Mouse (Mus musculus): Measurements from ENCODE around the gene Sytl2. TPM values are rescaled to one million over a fixed set of nuclear protein-coding genes. Genes with fewer than 3 reads are reported as not detected.

The Sytl2 gene
- 5.9 and 6.2 TPM in 2 replicates for polyA plus RNA-seq (2012; rRNA removed)

GRCm38 (mm10) chr7:90301942-90302646 is at the start of gene Sytl2:
Sytl2 (plus strand) TSS chr7:90302252.
- Histone ChIP-seq H3K27ac (ENCODE audit: control insufficient read depth, insufficient read depth, low read length) (peak within 1 kb of the TSS; percentile 29; the same call in 1 of the 2 replicates), H3K27me3 (ENCODE audit: control insufficient read depth, insufficient read depth, low read length) (no peaks in the 10 kb centered on the region), H3K4me1 (replicated peaks; ENCODE audit: control insufficient read depth, insufficient read depth, low read length) (peaks cover 23% of the 10 kb centered on the region), H3K4me3 (ENCODE audit: control insufficient read depth, insufficient read depth, low read length) (peak within 1 kb of the TSS; percentile 58), H3K36me3 (ENCODE audit: control insufficient read depth, insufficient read depth, low read length) (no peaks in the 10 kb centered on the region)
- no peak for TF ChIP-seq CTCF (IDR thresholded peaks at IDR 0.05; ENCODE audit: borderline replicate concordance, control insufficient read depth, extremely low read depth, insufficient read depth, low read length, poor library complexity)
- TF ChIP-seq POLR2A (IDR thresholded peaks at IDR 0.05; ENCODE audit: control insufficient read depth, extremely low read depth, insufficient read depth, low read length, poor library complexity): no peak
- DNase-seq: peak; percentile 78
- whole genome bisulfite sequencing: 2% methylated on average over 43 of the region's 43 CpGs

- Histone ChIP-seq H3K4me1 (replicated peaks; ENCODE audit: control insufficient read depth, insufficient read depth, low read length) (no peaks in the 10 kb centered on the region), H3K27me3 (ENCODE audit: control insufficient read depth, insufficient read depth, low read length) (no peaks in the 10 kb centered on the region), H3K36me3 (ENCODE audit: control insufficient read depth, insufficient read depth, low read length) (no peaks in the 10 kb centered on the region), H3K4me3 (ENCODE audit: control insufficient read depth, insufficient read depth, low read length) (no peak overlapping the region), H3K27ac (ENCODE audit: control insufficient read depth, insufficient read depth, low read length) (no peak overlapping the region)
- WGBS: 91% methylated on average over 5 of the region's 5 CpGs
- TF ChIP-seq CTCF (IDR thresholded peaks at IDR 0.05; ENCODE audit: borderline replicate concordance, control insufficient read depth, extremely low read depth, insufficient read depth, low read length, poor library complexity) (no peak), POLR2A (IDR thresholded peaks at IDR 0.05; ENCODE audit: control insufficient read depth, extremely low read depth, insufficient read depth, low read length, poor library complexity) (no peak)
- no peak for DNase-seq
Observed at GRCm38 (mm10) chr7:90252946-90253345, 49.1 kb upstream of the Sytl2 start.

GRCm38 (mm10) chr7:90258701-90259100 is 43.4 kb upstream of the Sytl2 start:
- DNase-seq: no peak
- no peak overlapping the region for H3K4me3 ChIP-seq (ENCODE audit: control insufficient read depth, insufficient read depth, low read length)
- no peak overlapping the region for H3K27ac ChIP-seq (ENCODE audit: control insufficient read depth, insufficient read depth, low read length)
- H3K4me1 ChIP-seq (replicated peaks; ENCODE audit: control insufficient read depth, insufficient read depth, low read length): no peaks in the 10 kb centered on the region
- no peaks in the 10 kb centered on the region for H3K27me3 ChIP-seq (ENCODE audit: control insufficient read depth, insufficient read depth, low read length)
- over 99% methylated on average over 2 of the region's 2 CpGs for WGBS
- TF ChIP-seq CTCF (IDR thresholded peaks at IDR 0.05; ENCODE audit: borderline replicate concordance, control insufficient read depth, extremely low read depth, insufficient read depth, low read length, poor library complexity) (no peak), POLR2A (IDR thresholded peaks at IDR 0.05; ENCODE audit: control insufficient read depth, extremely low read depth, insufficient read depth, low read length, poor library complexity) (no peak)
- no peaks in the 10 kb centered on the region for H3K36me3 ChIP-seq (ENCODE audit: control insufficient read depth, insufficient read depth, low read length)

GRCm38 (mm10) chr7:90259899-90260298 is 42.2 kb upstream of the Sytl2 start:
- Histone ChIP-seq H3K4me3 (ENCODE audit: control insufficient read depth, insufficient read depth, low read length) (no peak overlapping the region), H3K4me1 (replicated peaks; ENCODE audit: control insufficient read depth, insufficient read depth, low read length) (no peaks in the 10 kb centered on the region), H3K36me3 (ENCODE audit: control insufficient read depth, insufficient read depth, low read length) (no peaks in the 10 kb centered on the region), H3K27me3 (ENCODE audit: control insufficient read depth, insufficient read depth, low read length) (no peaks in the 10 kb centered on the region), H3K27ac (ENCODE audit: control insufficient read depth, insufficient read depth, low read length) (no peak overlapping the region)
- no peak for DNase-seq
- TF ChIP-seq POLR2A (IDR thresholded peaks at IDR 0.05; ENCODE audit: control insufficient read depth, extremely low read depth, insufficient read depth, low read length, poor library complexity): no peak
- TF ChIP-seq CTCF (IDR thresholded peaks at IDR 0.05; ENCODE audit: borderline replicate concordance, control insufficient read depth, extremely low read depth, insufficient read depth, low read length, poor library complexity): no peak
- 81% methylated on average over 2 of the region's 2 CpGs for WGBS

- no peak overlapping the region for H3K27ac ChIP-seq (ENCODE audit: control insufficient read depth, insufficient read depth, low read length)
- no peak for DNase-seq
- no peaks in the 10 kb centered on the region for H3K27me3 ChIP-seq (ENCODE audit: control insufficient read depth, insufficient read depth, low read length)
- H3K4me3 ChIP-seq (ENCODE audit: control insufficient read depth, insufficient read depth, low read length): no peak overlapping the region
- TF ChIP-seq CTCF (IDR thresholded peaks at IDR 0.05; ENCODE audit: borderline replicate concordance, control insufficient read depth, extremely low read depth, insufficient read depth, low read length, poor library complexity): no peak
- no peak for TF ChIP-seq POLR2A (IDR thresholded peaks at IDR 0.05; ENCODE audit: control insufficient read depth, extremely low read depth, insufficient read depth, low read length, poor library complexity)
- 70% methylated on average over 7 of the region's 7 CpGs for WGBS
- no peaks in the 10 kb centered on the region for H3K4me1 ChIP-seq (replicated peaks; ENCODE audit: control insufficient read depth, insufficient read depth, low read length)
- no peaks in the 10 kb centered on the region for H3K36me3 ChIP-seq (ENCODE audit: control insufficient read depth, insufficient read depth, low read length)
Observed at GRCm38 (mm10) chr7:90261902-90262599, 40.0 kb upstream of the Sytl2 start.

GRCm38 (mm10) chr7:90265289-90265970 is 36.6 kb upstream of the Sytl2 start, which contains the start of gene Ccdc83:
Ccdc83 (minus strand) TSS chr7:90265777.
- Histone ChIP-seq H3K36me3 (ENCODE audit: control insufficient read depth, insufficient read depth, low read length) (no peaks in the 10 kb centered on the region), H3K4me3 (ENCODE audit: control insufficient read depth, insufficient read depth, low read length) (no peak within 1 kb of the TSS), H3K27me3 (ENCODE audit: control insufficient read depth, insufficient read depth, low read length) (no peaks in the 10 kb centered on the region), H3K4me1 (replicated peaks; ENCODE audit: control insufficient read depth, insufficient read depth, low read length) (no peaks in the 10 kb centered on the region), H3K27ac (ENCODE audit: control insufficient read depth, insufficient read depth, low read length) (no peak within 1 kb of the TSS)
- peak; percentile 73 for DNase-seq
- WGBS: 15% methylated on average over 28 of the region's 28 CpGs
- no peak for TF ChIP-seq POLR2A (IDR thresholded peaks at IDR 0.05; ENCODE audit: control insufficient read depth, extremely low read depth, insufficient read depth, low read length, poor library complexity)
- TF ChIP-seq CTCF (IDR thresholded peaks at IDR 0.05; ENCODE audit: borderline replicate concordance, control insufficient read depth, extremely low read depth, insufficient read depth, low read length, poor library complexity): peak; percentile 94
